Mouse (Mus musculus) bone marrow, adult 2 months (tissue): ENCODE data around the gene Proser1.

Source experiments
- CTCF ChIP-seq: fragments of 200-500 bp; IDR thresholded peaks from 2 replicates; pipeline ENCODE4 v1.5.1; 2011; ENCODE audit warnings: low read length, control low read depth; ENCODE audit not compliant: control insufficient read depth, insufficient read depth
- POLR2A ChIP-seq: fragments of 200-500 bp; IDR thresholded peaks from 2 replicates; pipeline ENCODE4 v1.6.1; 2011; ENCODE audit warnings: low read depth, mild to moderate bottlenecking, control low read depth, low read length, borderline replicate concordance; ENCODE audit not compliant: control insufficient read depth

- no peak for TF ChIP-seq POLR2A
- TF ChIP-seq CTCF: no peak
Measured at GRCm38 (mm10) chr3:53457750-53458149, 5.7 kb upstream of the Proser1 start.
